Mouse (Mus musculus): ENCODE measurements at regions not wholly inside any gene's neighbourhood (a gene's known extent, or its start where the extent isn't known, plus 50 kb on each side); places are given as distances from the start of the nearest gene placed in this dataset.

DNA sequence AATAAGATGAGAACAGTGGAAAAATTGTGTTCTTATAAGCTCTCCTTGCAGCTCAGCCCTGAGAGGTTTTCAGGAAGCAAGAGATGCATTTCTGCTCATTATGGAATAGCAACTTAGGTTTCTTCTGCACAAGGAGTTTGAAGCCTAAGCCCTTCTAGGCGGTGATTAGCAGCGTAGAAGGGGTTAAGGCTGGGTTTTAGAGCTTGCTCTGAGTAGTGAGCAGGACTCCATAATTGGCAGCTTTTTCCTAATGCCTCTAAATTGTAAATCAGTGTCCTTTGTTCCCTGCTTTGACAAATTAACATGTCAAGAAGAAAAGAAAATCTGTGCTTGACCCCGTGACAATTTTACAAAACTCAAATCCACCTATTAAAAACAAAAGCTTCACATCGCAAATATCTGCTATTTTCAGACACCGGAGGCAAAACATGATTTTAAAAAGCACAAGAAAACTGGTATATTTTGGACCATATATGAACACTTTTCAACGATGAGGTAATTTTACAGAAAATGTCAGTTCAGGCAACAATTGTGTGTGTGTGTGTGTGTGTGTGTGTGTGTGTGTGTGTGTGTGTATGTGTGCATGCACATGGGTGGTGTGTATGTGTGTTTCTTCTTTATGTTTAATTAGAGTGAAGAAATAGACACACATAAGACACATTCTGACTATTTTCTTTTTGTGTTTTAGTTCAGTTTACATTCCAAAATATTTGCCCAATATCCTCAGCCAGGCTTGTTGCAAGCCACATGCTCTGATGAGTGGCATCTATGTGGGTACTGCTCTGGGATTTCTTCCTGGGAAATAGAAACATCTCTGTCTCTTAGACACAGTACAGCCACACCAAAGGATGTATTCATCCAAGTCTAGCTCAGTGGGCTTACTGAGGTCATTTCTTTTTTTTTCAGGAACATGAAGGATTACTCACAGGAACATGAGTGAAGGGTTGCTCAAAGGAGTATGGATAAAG, 804.3 kb downstream of the Tmem132b start:
- no peak for DNase-seq (ENCODE audit: low spot score in 2 of 2)

DNA sequence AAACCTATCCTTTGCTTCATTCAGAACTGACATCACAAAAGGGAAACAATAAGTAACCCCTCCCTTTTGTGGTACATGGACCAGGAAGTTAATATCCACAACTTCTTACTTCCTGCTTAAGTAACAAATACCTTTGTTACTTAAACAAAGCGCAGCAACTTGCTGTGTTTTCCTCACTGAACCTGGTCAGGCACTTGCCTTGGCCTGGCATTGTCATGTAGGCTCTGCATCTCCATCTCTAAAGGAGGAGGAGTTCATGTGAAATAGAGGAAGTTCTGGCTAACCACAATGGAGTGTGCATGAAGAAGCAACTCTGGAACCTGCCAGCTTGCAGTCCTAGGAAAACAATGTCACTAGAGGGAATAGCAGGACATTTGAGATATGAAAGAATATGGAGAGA, 806.3 kb downstream of the Tmem132b start:
- no peak for DNase-seq (ENCODE audit: low spot score in 2 of 2)

DNA sequence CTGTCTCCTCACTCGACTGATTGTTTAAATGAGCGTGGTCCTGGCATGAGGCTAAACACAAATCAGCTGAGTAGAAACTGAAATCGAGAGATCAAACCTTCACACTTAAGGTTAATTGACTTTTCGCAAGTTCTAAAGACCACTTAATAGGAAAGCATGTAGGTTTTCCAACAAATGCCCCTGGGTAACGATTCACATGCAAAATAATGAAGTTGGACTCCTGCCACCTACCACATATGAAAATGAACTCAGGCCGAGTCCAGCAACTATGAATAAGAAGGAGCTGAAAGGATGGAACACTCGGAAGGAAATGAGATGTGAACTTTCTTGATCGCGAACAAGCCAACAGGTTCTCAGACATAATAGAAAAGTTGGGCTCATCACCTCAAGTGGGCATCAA, 812.0 kb downstream of the Tmem132b start:
- DNase-seq (ENCODE audit: low spot score in 2 of 2): no peak

DNA sequence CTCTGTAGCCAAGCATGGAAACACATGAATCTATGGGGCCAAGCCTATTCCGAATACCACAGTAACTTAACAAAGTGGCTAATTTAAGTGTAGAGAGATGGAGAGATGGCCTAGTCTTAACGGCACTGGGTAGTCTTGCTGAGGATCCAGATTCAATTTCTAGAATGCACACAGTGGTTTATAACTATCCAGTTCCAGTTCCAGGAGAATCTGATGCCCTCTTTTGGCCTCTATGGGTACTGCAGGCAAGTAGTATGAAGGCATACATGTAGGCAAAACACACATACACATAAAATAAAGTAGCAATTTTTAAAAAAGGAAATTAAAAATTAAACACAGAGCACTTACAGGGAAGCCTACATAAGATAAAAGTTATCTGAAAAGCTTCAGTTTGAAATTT, 819.4 kb downstream of the Tmem132b start:
- DNase-seq (ENCODE audit: low spot score in 2 of 2): no peak

DNA sequence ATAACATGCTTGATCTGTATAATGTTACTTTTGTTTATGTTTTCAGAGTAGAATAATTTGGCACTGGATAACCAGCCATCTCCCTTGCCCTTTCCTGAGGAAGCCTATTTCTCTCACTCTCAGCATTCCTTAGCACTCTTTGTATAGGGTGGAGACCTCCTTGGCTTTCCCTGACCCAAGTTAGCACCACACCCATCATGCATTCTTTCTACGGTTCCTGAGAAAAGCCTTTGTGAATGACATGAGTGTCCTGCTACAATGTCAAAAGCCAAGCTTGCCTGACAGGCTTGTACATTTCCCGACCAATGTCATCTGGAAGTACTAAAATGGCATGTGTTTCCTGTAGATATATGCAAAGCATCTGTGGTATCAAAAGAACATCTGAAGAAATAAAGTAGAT, 837.9 kb downstream of the Tmem132b start:
- DNase-seq (ENCODE audit: low spot score in 2 of 2): no peak

DNA sequence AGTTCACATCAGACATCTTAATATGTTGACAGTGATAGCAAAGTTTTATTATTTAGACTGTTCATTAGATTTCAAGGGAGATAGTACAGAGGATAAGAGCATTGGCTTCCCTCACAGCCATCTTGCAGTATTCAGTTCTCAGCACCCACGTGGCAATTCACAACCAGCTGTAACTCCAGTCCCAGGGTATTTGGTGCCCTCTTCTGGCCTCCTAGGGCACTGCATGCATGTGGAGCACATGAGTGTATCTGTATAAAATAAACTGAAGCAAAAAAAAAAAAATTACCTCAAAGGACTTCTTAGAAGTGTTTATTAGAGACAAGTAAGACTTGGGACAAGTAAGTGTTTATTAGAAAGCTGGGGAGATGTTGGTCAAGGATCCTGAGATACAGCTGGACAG, 849.3 kb upstream of the Tmem132c start:
- no peak for DNase-seq (ENCODE audit: low spot score in 2 of 2)

DNA sequence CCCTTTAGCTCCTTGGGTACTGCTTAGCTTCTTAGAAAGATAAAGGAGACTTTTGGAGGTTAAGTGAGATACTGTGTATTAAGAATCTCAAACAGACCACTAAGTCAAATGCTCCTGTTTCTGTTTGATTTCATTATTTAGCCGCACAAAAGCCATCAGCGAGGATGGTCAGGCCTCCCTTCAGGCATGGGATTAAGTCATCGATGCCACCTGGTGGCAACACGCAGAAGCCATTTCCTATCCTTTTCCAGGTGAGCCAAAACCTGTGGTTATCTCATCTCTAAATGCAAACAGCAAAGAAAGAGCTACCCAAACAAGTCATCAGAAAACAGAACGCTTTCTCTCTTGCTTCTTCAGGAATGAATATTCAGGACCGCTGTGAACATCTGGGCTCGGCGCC, 846.3 kb upstream of the Tmem132c start:
- no peak for DNase-seq (ENCODE audit: low spot score in 2 of 2)

DNA sequence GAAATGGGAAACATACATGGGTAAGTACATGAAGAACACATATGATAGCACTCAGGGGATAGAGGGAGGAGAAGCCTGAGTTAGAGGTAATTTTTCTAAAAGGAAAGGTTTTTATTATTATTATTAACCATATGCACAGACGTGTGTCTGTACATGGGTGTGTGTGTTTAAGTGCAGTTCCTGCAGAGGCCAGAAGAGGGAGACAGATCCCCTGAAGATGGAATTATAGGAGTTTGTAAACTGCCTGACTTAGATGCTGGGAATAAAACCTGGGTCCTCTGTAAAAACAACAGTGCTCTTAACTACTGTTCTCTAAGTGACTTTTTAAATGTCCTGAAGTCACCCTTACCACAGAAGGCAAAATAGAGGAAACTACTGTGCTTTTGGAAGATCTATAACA, 809.9 kb upstream of the Tmem132c start:
- DNase-seq (ENCODE audit: low spot score in 2 of 2): no peak

DNA sequence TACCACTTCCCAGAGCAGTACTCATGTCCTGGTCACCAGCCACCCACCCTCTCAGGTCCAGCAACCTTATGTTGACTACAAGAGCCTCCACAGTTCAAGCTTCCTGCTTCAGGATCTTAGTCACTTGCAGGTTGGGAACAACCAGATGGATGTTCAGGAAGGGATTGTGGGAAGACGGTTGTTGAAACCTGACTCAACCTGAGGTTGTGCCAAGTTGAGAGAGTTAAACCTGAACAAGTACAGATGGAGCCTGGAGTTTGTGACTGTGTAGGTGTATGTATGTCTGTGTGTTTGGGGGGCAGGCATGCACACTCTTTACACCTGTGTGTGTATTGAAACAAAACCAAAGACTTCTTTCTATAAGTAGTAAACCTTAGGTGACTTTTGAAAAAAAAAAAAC, 802.9 kb upstream of the Tmem132c start:
- DNase-seq (ENCODE audit: low spot score in 2 of 2): no peak

DNA sequence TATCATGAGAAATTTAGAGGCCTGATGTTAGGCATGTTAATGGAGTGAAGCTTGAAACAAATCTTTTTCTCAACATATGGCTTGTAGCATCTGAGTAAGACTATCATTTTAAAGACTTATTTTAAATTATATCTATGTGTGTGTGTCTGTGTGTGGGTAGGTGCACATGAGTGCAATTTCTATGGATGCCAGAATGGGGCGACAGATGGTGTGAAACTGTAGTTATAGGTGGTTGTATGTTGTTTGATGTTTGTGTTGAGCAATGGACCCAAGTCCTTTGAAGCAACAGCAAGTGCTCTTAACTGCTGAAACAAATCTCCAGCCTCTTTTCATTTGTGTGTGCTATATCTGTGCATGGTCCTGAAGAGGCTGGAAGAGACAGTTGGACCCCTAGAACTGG, 801.1 kb upstream of the Tmem132c start:
- DNase-seq (ENCODE audit: low spot score in 2 of 2): no peak

DNA sequence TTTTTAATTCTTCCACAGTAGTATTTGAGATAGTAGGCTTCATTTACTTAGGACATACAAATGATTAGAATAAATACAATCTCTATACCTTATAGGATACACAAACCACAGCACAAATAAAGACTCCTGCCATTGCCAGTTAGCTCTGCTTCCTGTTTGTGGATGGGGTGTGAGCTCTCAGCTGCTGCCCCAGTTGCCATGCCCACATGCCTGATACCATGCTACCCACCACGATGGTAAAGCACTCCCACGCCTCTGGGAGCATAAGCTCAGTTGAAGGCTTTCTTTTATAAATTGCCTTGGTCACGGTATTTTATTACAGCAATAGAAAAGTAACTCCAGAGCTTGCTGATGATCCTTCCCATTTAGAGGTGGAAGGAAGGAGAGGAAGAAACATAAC, 765.8 kb upstream of the Tmem132c start:
- DNase-seq (ENCODE audit: low spot score in 2 of 2): no peak

DNA sequence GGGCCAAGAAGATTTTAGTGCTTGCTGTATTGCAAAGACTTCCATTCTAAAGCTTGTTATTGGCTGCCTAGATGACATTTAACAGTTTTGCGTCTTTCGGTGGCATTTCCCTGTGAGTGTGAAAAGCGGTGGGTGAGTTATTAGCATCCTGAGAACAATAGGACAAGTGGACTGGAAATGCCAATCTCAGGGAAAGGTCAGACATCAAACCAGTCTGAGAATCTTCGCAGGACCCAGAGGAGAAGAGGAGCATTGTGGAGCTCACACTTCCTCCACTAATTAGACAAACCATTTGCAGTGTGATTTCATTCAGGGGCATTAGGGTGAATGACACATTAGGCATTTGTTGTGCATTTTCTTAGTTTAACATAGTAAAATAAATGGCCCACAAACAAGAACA, 719.5 kb upstream of the Tmem132c start:
- DNase-seq (ENCODE audit: low spot score in 2 of 2): no peak

DNA sequence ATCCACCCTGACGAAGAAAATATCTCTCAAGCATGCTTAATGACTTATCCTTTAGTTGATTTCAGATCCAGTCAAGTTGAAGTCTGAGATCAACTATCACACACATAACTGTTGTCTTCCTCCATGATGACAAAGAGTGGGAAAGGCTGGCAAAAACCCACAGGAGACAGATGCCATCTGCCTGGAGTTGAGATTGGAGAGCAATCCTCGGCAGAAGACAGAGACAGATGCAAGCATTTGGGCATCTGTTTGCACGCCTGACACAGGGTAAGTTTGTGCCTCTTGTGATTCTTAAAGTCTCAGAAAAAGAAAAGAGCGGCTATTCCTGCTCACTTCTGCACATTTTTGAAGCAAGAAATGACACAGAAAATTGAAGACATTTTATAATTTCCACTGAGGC, 715.7 kb upstream of the Tmem132c start:
- DNase-seq (ENCODE audit: low spot score in 2 of 2): no peak

DNA sequence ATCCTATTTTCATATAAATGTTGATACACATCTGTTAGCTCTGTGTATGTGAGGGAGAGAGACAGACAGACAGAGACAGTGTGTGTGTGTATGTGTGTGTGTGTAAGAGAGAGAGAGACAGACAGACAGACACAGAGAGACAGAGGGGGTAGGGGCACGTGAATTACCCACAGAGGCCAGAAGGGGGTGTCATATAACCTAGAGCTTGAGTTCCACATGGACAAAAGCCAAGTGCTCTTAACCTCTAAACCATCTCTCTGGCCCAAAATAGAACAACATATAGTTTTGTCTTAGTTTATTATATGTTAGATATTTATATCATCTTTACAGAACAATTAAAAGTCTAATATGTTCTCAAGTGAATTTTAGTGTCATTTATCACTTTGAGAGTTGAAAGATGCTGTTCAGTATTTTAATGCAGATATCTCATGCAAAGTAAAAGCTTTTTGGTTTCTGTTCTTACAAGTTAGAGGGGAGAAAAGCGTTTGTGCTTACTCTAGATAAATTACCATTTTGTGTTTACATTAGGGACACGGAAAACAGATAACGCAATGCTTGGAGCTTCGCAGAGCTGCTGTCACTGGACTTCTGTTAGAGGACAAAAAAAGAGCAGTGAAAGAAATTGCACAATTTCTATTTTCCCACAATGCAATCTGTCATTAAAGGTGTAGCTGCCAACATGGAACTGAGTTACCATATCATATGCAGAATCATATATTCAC, 710.6 kb upstream of the Tmem132c start:
- no peak for DNase-seq (ENCODE audit: low spot score in 2 of 2)

DNA sequence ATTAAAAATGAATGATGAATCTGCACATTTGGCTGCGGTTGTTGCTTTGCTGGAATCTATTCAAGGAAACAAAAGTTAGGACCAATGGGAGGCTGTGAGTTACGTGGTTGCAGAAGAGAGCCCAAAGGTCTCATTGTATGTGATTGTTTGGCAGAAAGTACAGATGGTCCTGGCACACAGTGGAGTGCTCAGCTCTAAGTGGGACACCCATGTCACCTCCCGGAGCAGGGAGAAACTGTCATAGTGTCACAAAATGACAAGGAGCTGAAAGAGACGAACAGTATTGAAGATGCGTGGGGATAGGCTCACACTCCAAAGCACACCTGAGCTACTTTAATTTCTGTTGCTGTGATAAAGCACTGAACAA, 710.1 kb upstream of the Tmem132c start:
- no peak for DNase-seq (ENCODE audit: low spot score in 2 of 2)

DNA sequence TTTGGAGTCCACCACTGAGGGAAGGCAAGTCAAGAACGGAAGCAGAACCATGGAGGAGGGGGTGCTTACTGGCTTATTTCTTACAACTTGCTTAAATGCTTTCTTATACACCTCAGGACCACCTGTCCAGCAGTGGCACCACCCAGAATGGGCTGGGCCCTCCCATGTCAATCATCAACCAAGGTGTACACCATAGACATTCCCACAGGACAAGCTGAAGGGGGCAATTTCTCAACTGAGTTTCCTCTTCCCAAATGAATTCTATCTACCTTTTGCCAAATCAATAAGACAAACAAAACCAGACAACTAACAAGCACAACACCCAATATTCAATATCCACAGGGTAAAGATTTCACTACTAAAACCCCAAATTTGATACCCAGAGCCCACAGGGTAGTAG, 709.6 kb upstream of the Tmem132c start:
- no peak for DNase-seq (ENCODE audit: low spot score in 2 of 2)

DNA sequence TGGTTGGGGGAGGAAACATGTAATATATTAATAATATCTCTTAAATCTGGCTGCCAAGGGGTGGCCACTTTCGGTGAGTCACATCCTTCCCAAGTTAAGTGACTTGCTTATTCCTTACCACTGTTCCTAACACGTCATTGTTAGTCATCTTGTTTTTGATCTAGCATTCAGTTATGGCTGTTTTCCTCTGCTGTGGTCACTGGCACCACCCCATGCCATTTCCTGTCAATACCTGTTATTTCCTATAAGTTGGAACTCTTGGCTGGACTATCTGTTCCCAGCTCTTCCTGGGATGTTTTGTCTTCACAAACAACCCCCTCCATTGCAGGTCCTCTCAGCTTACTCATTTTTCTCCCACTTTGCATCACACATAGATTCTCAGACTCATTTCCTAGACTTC, 703.5 kb upstream of the Tmem132c start:
- DNase-seq (ENCODE audit: low spot score in 2 of 2): no peak

DNA sequence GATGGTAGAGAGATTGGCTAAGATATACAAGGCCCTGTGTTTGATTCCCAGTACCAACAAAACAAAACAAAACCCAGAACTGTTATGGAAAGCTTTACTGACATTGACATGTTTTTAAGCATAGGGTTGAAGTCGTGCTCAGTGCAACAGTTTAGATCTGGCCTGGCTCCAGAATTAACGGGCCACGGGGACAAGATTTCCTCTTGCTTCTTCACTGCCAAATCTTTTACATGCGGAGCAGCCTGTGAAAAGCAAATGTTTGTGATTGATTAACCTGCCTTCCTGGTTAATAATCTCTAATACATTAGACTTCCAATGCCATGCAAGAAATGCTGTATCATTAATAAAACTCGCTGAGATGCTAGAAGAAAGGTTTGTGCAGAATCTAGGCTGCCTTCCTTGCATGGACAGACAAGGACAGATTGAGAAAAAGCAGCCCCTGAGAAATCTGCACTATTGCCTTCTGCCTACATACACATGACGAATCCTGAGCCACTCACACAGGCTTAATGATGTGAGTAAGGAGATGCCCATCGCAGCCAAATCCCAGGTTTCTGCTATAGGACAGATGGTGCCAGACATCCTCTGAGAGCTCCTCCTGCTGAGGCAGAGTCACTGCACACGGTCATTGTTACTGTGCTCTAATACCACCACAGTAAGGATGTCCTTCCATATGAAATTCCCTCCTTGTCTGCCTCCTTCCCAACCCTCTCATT, 697.2 kb upstream of the Tmem132c start:
- DNase-seq (ENCODE audit: low spot score in 2 of 2): no peak

DNA sequence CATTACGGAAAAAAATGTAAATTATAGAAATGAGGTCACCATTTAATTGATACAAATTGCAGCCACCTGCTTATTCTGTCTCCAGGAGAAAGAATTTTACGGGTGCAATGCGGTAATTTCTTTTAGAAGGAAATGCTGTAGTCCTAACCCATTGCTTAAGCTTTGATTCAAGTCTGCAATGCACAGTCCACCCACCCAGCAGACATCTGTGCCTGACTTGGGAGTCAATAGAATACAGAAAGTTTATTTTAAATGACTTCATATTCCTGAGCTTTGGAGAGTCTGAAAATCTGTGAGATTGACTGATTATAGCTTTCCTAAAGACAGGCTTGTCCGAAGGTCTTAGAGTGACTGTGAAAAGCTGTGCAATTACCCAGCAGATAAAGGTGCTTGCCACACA, 693.8 kb upstream of the Tmem132c start:
- DNase-seq (ENCODE audit: low spot score in 2 of 2): no peak

DNA sequence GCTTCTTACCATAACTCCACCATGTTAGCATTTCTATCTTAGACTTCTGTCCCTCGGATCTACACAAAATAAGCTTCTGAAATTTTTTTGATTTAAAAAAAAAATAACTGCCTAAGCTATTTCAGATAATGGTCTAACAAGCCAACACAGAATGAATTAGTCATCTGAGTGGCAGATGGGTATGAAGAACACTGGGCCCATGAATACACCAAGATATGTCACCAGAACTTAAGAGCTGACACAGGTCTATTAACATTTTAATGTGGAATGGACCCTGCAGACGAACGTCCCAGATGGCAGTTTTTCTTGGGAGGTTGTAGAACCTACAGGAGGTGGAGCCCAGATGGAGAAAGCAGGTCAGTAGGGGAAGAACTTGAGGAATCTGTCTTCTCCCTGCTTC, 689.9 kb upstream of the Tmem132c start:
- no peak for DNase-seq (ENCODE audit: low spot score in 2 of 2)

DNA sequence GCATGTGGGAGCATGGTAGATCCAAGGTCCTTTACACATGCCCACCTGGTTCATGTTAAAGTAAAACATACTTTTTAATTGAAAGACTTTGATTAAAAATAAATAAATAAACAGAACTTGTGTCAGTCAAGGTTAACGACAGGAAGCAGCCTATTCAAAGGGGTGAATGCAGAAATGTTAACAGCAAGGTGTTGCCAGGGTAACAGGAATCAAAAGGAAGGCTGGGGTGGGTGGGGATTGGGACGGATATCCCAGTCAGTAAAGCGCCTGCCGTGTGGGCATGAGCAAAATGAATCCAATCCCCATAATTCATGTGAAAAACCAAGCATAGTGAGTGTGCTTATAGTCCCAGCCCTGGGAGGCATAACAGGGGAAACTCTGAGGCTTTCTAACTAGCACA, 682.6 kb upstream of the Tmem132c start:
- no peak for DNase-seq (ENCODE audit: low spot score in 2 of 2)

DNA sequence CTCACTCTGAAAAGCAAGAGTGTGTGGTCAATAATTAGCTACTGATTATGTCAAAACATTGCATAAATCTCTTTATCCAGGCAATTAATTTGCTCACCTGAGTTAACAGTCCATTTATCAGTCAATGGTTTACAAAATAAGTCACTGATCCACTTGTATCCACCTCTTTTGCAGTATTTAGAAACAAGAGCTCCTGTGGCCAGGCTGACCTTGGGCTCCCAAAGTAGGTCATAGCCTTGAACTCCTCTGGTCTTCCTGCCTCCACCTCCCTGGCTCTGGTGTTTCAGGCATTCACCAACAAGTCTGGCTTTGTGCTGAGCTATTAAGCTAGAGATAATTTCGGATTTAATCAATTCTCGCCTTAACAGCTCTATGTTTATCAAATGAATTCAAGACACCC, 675.8 kb upstream of the Tmem132c start:
- no peak for DNase-seq (ENCODE audit: low spot score in 2 of 2)

DNA sequence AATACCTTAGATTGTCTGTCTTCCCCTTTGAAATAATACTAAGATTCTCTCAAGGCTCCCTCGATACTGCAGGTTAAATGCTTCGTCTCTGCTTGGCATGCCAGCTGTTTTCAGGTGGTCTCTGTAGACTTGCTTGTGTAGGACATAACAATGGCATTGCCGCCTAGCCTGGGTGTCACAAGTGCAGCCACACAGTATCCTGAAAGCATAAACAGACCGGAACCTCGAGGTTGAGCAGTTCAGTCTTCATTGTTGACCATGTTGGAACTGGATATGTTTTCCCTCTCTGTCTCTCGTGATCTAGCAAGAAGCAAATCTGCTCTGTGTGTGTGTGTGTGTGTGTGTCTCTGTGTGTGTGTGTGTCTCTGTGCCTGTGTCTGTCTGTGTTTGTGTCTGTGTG, 675.4 kb upstream of the Tmem132c start:
- DNase-seq (ENCODE audit: low spot score in 2 of 2): no peak
